Mouse (Mus musculus) stomach, postnatal 0 days (tissue): ENCODE results near the gene Mesp1.

Source experiments
- CTCF ChIP-seq: IDR thresholded peaks from 2 replicates; pipeline ENCODE4 v1.5.1; 2016; ENCODE audit warnings: antibody characterized with exemption, low read depth, mild to moderate bottlenecking, moderate library complexity
- EP300 ChIP-seq: optimal IDR thresholded peaks from 2 replicates; pipeline ENCODE3; 2016; ENCODE audit warnings: antibody characterized with exemption

DNA sequence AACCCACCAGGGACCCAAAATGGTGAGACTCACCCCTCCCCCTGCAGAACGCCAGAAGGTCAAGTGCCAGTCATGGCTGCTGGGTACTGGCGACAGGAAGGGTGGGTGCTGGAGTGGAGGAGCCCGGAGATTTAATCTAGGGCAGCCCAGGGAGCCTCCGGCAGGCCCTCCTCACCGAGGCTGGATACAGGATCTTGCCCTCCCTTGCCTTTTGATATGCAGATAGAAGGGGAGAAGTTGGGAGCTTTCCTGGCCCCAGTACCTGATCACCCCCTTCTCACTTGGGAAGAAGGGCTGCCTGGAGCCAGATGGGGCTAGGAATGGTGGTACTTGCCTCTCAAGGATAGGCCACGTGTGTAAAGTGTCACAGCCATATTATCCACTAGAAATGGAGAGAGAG lies 24.7 kb upstream of the Mesp1 start:
- TF ChIP-seq CTCF (no peak), EP300 (no peak)
